Mouse (Mus musculus) gastrocnemius, postnatal 4 days (tissue): ENCODE results near the gene Rpl7l1. TPM values are rescaled to one million over a fixed set of nuclear protein-coding genes. Genes with fewer than 3 reads are reported as not detected.
"Not testable (repeated sequence)": the region's sequence is repeated elsewhere in the genome, so short reads cannot be mapped to it uniquely, and the experiment has no call there.

Source experiments
- DNase-seq, 2 experiments: peaks; one replicate each; pipeline ENCODE4 v3.0.0; 2021 to 2022; ENCODE audit warnings: low spot score in 2 of 2, mixed read lengths in 2 of 2
- total RNA-seq, 2 experiments: library from RNA; stranded (reverse); gene quantifications; 2 replicates each; pipeline ENCODE4 v1.2.3; 2021

Gene Rpl7l1
- total RNA-seq, 2 experiments from 2014 or later, result 71.1 to 76.2 TPM

DNA sequence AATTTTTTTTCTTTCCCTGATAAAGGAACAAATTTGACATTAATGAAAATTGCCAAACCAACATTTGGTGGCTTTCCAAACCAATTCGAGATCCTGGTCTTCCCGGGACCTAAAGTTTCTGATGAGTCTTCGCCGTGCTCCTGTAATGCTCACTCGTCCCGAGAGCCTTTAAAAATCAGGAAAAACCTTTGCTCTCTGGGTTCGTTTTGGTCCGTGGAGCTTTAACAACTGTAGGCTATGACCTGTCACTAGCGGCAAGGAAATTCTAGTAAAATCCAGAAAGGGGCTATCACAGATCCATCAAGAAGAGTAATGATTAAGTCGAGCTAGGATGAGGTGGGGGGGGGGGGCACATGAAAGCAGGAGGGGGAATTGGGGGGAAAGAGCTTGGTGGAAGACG is 596 bp downstream of the Rpl7l1 start:
- no peak for DNase-seq

DNA sequence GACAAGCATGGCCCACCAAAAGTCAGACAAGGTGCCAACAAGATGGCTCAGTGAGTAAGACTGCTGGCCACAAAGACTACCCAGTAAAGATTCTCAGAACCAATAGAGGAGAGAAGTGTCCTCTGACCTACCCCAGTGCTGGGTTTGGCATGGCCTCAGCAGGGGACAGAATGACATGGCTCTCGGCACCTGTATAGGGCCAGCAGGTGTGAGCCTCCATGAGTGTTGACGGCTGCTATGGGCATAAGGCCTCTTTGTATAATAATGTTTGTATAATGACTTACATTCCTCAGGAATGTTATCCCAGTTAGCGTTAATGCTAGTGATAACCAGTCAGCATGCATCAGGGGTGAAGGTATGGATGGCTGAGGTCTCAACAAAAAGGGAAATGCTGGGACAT is 6.4 kb downstream of the Rpl7l1 start:
- DNase-seq, result no peak

GRCm38 (mm10) chr17:46775070-46775469 is 7.4 kb downstream of the Rpl7l1 start:
- DNase-seq, result no peak

DNA sequence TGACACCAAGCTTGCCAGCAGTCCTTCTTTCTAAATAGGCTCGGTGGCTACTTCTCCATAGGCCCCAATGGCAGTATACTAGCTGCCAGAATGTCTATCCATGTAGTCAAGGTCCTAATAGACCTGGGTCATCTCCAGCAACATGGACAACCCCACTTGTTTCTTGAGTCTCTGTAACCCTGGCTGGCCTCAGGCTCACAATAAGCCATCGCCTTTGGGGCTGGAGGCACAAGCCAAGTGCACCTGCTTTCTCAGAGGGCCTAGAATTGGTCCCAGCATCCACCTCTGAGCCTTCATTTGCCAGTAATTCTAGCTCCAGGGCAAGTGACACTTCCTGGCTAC is 8.4 kb downstream of the Rpl7l1 start:
- no peak for DNase-seq

DNA sequence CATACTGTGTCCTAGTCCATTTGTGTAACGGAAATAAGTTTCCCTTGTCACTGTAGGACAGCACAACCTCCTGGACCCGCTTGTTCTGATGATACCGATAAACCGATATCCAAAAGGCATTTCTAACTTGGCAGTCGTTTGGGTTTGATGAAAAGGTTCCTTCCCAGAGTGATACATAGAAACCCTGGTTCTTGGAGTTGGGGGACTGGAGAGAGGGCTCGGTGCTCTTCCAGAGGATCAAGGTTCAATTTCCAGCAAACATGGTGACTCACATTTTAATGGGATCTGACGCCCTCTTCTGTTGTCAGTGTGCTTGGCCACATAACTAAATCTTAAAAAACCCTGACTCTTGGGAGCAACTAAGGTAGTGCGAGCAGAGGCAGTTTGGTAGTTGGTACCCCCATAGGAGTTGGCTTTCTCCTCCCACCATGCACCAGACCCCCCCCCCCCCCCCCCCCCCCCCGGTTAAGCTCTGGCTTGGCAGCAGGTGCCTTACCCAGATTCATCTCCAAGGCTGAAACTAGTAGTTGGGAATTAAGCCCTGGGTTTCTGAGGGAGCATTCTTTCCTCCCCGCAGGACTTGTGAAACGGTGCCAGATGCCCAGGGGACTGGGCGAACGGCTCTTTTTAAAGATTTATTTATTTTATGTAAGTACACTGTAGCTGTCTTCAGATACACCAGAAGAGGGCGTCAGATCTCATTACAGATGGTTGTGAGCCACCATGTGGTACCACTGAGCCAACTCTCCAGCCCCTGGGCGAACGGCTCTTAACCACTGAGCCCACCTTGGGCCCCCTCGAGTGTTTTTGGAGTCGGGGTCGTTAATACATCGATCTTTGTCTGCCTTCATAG is 9.0 kb downstream of the Rpl7l1 start:
- DNase-seq, result no peak

GRCm38 (mm10) chr17:46772404-46773277 is 9.8 kb downstream of the Rpl7l1 start, which contains the start of gene 2310039H08Rik:
2310039H08Rik (plus strand) TSS chr17:46772635.
- DNase-seq, result peak; percentile 72 to 84

DNA sequence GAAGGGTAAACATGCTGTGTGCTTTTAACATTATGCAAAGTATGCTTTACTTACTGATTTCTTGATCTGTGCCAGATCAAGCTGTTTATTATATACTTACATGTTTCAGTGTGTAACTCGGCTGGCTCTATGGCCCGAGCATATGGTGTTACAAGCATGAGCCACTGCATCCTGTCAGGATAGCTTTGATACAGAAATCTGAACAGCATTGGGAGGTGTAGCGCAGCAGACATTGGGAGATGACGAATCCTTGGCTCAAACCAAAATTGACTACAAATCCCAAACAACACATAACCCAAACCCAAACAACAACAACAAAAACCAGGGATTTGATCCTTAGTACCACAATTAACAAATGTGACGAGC is 10.5 kb downstream of the Rpl7l1 start:
- no peak for DNase-seq

DNA sequence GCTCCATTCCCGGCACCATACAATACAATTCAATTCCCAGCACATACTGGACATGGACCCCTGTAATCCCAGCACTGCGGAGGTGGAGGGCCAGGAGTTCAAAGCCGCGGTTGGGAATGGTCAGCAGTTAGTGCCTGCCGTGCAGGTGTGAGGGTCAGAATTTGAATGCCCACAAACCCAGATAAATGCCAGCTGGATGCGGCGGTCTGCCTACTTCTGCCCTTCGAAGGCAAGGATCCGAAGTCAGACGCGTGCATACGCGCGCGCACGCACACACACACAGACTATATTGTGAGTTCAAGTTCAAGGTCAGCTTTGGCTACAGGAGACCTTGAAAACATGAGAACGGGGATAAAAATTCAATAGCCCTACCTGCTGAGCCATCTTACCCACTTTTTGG is 10.9 kb downstream of the Rpl7l1 start:
- DNase-seq, result no peak

GRCm38 (mm10) chr17:46771025-46771424 is 11.4 kb downstream of the Rpl7l1 start:
- no peak for DNase-seq

DNA sequence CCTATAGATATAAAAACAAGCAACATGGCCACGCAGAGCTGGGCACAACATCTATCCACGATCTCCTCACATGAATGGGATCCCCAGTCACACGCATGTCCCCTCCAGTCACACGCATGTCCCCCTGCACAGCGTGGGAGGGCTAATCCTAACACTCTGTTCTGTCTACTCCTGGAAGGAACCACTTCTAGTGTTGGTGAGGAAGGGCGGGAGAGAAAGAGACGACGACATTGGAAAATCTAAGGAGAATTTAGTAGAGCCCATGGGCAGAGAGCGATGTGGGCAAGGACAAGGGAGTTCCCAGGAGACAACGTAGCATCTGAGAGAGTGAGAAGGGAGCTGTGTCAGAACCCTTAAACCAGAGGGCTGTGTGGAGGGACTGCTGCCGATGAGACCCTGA is 11.9 kb downstream of the Rpl7l1 start:
- no peak for DNase-seq

- DNase-seq, result no peak
These were observed 14.6 kb downstream of the Rpl7l1 start for GRCm38 (mm10) chr17:46767868-46768267.

DNA sequence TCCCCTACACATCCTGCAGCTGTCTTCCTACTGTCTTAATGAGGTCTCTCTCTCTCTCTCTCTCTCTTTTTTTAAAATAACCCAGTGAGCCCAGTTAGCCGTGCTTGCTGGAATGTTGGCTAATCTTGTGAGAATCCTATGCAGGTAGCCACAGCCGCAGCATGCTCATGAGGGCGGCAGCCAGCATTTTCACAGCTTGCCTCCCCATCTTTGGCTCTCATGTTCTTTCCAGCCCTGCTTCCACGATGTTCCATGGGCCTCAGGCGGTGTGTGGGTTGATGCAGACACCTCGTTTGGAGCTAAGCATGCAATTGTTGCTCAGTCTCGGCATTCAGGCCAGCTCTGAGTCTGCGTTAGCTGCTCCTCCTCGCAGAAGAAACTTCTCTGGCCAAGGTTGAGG is 17.6 kb downstream of the Rpl7l1 start:
- not testable (repeated sequence) for DNase-seq

DNA sequence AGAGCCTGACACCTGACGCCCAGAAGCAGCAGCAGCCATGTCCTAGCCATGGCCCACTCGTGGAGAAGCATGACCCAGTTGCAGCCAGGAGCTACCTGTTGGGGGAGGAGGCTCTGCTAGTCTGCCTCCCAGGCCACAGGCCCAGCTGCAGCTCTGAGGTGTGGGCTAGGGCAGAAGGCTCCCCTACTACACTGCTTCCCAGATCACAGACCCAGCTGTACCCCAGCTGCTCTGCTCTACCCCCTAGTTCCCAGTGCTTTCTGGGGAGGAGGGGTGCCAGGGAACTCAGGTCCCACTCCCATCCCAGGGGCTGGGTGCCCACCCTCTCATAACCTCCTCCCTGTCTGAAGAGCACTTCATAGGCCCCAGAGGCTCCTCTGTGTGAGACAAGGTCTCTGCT is 18.9 kb downstream of the Rpl7l1 start, which contains the start of gene Ptcra:
Gene Ptcra (minus strand): TSS at position 169 of the 400 bp plus-strand sequence.
- DNase-seq, result no peak

GRCm38 (mm10) chr17:46758753-46759152 is 23.7 kb downstream of the Rpl7l1 start:
- no peak for DNase-seq

- DNase-seq, result peak; percentile 97 to 99
These were observed 30.5 kb downstream of the Rpl7l1 start, which contains the start of gene Cnpy3 for GRCm38 (mm10) chr17:46751794-46752556. Cnpy3 (minus strand) TSS chr17:46752214.

DNA sequence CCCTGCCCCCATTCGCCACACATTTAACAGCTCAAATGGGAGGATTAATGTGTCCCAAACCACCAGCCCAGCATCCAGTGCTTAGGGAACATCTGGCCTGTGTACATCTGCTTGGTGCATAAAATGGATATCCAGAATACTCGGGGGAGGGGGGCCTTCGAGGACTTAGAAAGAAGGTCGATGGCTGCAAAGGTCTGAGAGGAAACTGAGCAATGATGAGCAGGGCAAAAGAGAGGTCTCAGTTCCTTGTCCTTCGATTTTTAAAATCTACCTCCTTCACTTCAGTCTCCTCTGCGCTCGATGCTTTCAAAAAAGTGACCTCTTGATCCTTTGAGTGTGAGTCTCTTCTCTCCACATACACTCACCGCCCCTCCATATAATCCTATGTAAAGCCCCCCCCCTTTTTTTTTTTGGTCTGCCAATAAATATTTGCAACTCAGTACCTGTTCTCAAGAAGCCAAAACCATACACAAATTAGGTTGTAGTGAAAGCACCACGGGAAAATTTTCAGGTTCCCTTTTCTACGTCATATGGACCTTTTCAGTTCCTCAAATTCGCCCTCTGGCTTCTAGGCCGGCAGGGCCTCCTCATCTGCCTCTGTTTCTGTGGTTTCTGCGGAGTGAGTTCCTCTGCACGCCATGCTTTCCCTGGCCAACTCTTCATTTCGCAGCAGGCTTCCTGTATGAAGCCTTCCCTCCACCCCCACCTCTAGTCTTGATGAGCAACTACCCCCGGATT is 31.2 kb downstream of the Rpl7l1 start:
- no peak for DNase-seq

DNA sequence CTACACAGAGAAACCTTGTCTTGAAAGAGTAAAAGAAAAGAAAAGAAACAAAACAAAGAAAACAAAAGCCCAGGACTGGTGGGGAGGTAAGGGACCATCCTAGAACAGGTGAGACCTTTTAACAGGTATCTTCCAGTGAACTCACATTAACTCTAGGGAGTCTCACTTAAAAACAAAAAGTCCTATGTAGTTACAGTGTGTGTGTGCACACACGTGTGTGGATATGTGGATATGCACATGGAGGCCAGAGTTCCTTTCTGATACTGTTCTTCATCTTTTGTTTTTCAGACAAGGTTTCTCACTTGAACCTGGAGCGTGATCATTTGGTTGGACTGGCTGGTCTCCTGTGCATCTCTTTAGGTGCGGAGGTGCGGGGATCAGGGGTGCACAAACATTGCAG is 31.9 kb downstream of the Rpl7l1 start:
- no peak for DNase-seq

- DNase-seq, result no peak
These were observed 33.2 kb downstream of the Rpl7l1 start for GRCm38 (mm10) chr17:46749282-46749681.

DNA sequence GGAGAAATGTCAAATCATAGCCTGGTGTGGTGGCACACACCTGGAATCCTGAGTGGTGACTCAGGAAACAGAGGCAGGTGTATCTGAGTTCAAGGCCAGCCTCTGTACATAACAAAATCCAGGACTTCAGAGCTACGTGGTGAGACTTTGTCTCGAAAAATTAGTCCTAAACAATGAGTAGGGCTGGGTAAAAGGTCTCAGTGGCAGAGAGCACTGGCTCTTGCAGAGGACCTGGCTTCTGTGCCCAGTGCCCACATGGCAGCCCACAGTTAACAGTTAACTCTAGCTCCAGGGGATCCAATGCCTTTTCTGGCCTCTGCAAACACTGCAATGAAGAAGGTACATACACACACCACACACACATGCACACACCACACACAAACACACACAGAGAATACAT is 34.7 kb downstream of the Rpl7l1 start:
- DNase-seq, result no peak

- no peak for DNase-seq
These were observed 35.2 kb downstream of the Rpl7l1 start for GRCm38 (mm10) chr17:46747234-46747633.

- DNase-seq, result no peak
These were observed 37.0 kb downstream of the Rpl7l1 start for GRCm38 (mm10) chr17:46745506-46745905.
